Mouse (Mus musculus) layer of hippocampus, adult 6 months (tissue): ENCODE data around the gene Ier3. TPM values are rescaled to one million over a fixed set of nuclear protein-coding genes. Genes with fewer than 3 reads are reported as not detected.

Experiments used
- long read RNA-seq, 2 experiments: library from polyadenylated mRNA; unstranded; transcript quantifications; one replicate each; pipeline ENCODE4 v2.0.0; 2019 to 2020
- microRNA-seq: library from miRNA; unstranded; fragments of <30 nt; microRNA quantifications from one replicate; pipeline ENCODE4 v1.2.0, GENCODE M21; 2020
- polyA plus RNA-seq: library from polyadenylated mRNA; unstranded; fragments of <200 nt; fragmentation: Nextera tagmentation; gene quantifications from 2 replicates; pipeline ENCODE4 v1.2.3, GENCODE M21; 2021

Ier3 gene
- polyA plus RNA-seq: 6.3 and 7.1 TPM in 2 replicates
- long read RNA-seq, experiment 1, transcript Ier3-201 (2 exons, 1,131 nt): major isoform, 8 of 8 reads
- long read RNA-seq, experiment 1, partial matches to known transcripts: 0 of 8 reads
- long read RNA-seq, experiment 1, other reads (novel, unspliced or antisense): 0 of 8 reads
- long read RNA-seq, experiment 2, transcript Ier3-201 (2 exons, 1,131 nt): major isoform, 8 of 8 reads
- long read RNA-seq, experiment 2, partial matches to known transcripts: 0 of 8 reads
- long read RNA-seq, experiment 2, other reads (novel, unspliced or antisense): 0 of 8 reads

GRCm38 (mm10) chr17:35821439-35822430 is at the start of gene Ier3:
Gene Ier3 (plus strand): TSS chr17:35821684.

DNA sequence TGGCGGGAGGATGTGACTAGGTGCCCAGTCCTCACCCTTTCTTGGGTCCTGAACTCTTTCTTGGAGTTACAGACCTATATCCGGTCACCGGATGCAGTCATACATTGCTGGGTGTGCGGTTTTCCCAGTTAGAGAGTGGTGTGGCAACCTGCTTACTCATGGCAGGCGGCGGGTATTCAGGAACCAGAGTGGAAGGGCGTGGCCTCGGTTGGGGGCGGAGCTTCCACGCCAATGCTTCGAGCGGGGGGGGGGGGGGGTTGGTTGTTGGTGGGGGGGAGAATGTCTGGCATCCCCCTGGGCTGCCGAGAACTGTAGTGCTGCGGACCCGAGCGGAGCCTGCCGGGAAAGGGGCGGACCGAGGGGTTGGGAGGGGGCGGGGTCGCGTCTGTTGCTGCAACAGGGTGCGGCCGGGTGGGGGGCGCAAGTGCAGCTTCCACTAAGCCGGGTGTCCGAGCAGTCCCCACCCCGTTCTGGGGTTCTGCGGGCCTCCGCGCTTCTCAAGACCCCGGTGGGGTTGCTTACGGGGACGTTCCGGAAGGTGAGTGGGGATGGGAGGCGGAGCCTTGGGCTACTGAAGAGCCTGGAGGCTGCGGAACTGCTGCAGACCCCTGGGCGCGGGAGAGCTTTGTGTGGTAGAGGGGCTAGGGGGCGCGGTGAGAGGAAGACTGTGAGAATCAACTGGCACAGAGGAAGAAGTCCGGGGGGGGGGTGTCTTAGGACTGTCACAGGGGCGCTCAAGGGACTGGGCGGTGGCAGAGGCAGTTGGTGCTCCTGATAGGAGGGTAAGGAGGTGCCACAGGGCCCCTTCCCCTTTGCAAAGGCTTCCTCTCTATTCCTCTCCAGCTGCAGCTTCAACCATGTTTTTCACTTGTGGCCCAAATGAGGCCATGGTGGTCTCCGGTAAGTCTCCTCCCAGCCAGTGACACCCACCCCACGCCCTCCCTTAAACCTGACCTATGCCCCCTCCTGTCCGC is 1.8 kb downstream of the Ier3 start, which contains the start of gene Flot1:
Gene Flot1, plus strand, starts transcription at position 267 of the 974 bp plus-strand sequence.

DNA sequence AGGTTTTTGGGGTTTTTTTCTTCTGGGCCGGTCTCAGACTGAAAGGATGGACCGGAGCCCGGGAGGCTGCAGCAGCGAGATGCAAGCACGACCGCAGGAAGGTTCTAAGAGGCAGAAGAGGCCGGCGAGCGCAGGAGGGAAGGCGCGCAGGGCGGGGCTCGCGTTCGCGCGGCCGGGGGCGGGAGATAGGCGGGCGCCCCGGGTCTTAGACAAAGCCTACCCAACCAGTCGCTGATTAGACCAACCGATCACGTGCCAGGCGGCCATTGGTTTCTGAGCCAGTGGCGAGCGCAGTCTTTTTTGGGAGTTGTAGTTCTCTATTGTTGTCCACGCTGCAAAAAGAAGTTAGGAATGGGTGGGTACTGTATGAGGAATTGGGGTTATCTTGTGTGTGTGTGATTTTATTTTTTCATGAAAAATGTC is 16.6 kb downstream of the Ier3 start, which contains the start of gene Tubb5:
Gene Tubb5, minus strand, starts transcription at position 185 of the 423 bp plus-strand sequence.

GRCm38 (mm10) chr17:35841076-35841950 is 19.8 kb downstream of the Ier3 start, which contains the start of gene Mdc1:
Gene Mdc1 (plus strand): TSS chr17:35841515.

DNA sequence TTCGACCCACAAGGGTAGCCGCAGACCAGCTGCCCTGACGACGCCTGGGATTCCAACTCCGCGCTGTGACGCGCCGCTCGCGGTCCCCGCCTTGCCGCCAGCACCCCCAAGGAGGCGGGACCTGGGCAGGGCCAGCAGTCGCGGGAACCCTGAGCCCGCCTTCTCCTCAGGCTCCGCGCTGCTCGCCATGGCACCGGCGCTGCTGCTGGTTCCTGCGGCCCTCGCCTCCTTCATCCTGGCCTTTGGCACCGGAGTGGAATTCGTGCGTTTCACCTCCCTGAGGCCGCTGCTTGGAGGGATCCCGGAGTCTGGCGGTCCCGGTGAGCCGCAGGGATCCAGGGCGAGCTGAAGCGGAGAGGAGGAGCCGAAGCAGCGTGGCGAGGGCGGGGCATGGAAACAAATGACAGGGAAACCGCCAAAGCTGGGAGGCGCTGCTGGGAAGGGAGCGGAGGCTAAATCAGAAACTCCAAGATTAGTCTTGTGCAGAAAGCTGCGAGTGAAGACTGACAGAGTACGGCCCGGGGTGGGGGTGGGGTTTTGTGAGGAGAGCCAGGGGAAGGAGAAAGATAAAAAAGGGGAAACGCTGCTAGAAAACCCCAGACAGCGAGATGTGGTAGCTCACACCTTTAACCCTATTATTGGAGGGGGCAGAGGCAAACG is 39.8 kb downstream of the Ier3 start, which contains the start of gene Nrm:
Gene Nrm, plus strand, starts transcription at position 121 of the 660 bp plus-strand sequence.

GRCm38 (mm10) chr17:35865481-35866280 is 44.2 kb downstream of the Ier3 start, which contains the start of gene Ppp1r18:
Gene Ppp1r18 (plus strand): TSS chr17:35865593.

Small RNAs within 50 kb of the gene (microRNA-seq; reads per million reads assigned to microRNA genes)
- not detected for gene Gm28033

Other genes with a start within 250 kb of the Ier3 start
- not detected in 2 replicates for gene Sfta2, start 220.1 kb upstream of the Ier3 start, polyA plus RNA-seq
- not detected in 2 replicates for gene Gm9573, start 195.0 kb upstream of the Ier3 start, polyA plus RNA-seq
- gene Mucl3, start 178.0 kb upstream of the Ier3 start, polyA plus RNA-seq: not detected in 2 replicates
- 2.7 and 3.8 TPM in 2 replicates for gene Vars2, start 154.1 kb upstream of the Ier3 start, polyA plus RNA-seq
- 28.3 and 28.8 TPM in 2 replicates for gene Gtf2h4, start 147.9 kb upstream of the Ier3 start, polyA plus RNA-seq
- 19.8 and 22.8 TPM in 2 replicates for gene Ddr1, start 117.1 kb upstream of the Ier3 start, polyA plus RNA-seq
- gene Flot1, start 1.5 kb downstream of the Ier3 start, polyA plus RNA-seq: 109 and 126 TPM in 2 replicates
- gene Tubb5, start 16.6 kb downstream of the Ier3 start, polyA plus RNA-seq: 614 and 636 TPM in 2 replicates
- gene Mdc1, start 19.8 kb downstream of the Ier3 start, polyA plus RNA-seq: 1.6 and 3.2 TPM in 2 replicates
- gene Nrm, start 39.6 kb downstream of the Ier3 start, polyA plus RNA-seq: 3.1 and 3.5 TPM in 2 replicates
- 1.6 and 1.8 TPM in 2 replicates for gene Ppp1r18, start 43.9 kb downstream of the Ier3 start, polyA plus RNA-seq
- gene Dhx16, start 58.1 kb downstream of the Ier3 start, polyA plus RNA-seq: 8.7 and 8.9 TPM in 2 replicates
- 57.1 and 72.3 TPM in 2 replicates for gene 2310061I04Rik, start 75.7 kb downstream of the Ier3 start, polyA plus RNA-seq
- 47.2 and 55.1 TPM in 2 replicates for gene Atat1, start 88.4 kb downstream of the Ier3 start, polyA plus RNA-seq
- 63.7 and 64.4 TPM in 2 replicates for gene Mrps18b, start 94.7 kb downstream of the Ier3 start, polyA plus RNA-seq
- gene Ppp1r10, start 94.8 kb downstream of the Ier3 start, polyA plus RNA-seq: 17.2 and 18.5 TPM in 2 replicates
- gene Abcf1, start 148.1 kb downstream of the Ier3 start, polyA plus RNA-seq: 44.3 and 58.3 TPM in 2 replicates
- 20.1 and 23.4 TPM in 2 replicates for gene Gnl1, start 158.2 kb downstream of the Ier3 start, polyA plus RNA-seq
- gene Prr3, start 158.6 kb downstream of the Ier3 start, polyA plus RNA-seq: 14.1 and 16.1 TPM in 2 replicates
- 2.0 and 2.2 TPM in 2 replicates for gene H2-T24, start 198.9 kb downstream of the Ier3 start, polyA plus RNA-seq
- 11.5 and 14.4 TPM in 2 replicates for gene H2-T23, start 211.2 kb downstream of the Ier3 start, polyA plus RNA-seq
- 16.1 and 16.5 TPM in 2 replicates for gene H2-T22, start 221.1 kb downstream of the Ier3 start, polyA plus RNA-seq
- gene Gm6034, start 221.3 kb downstream of the Ier3 start, polyA plus RNA-seq: not detected in 2 replicates
- gene Gm11127, start 236.7 kb downstream of the Ier3 start, polyA plus RNA-seq: not detected in 2 replicates